In genomic region chr4:53637269-53637909, GRCm38 (mm10) we compare ENCODE assay signal across 11 mouse cellular contexts. TPM values are rescaled to one million over a fixed set of nuclear protein-coding genes. Genes with fewer than 3 reads are reported as not detected.
A peak's percentile ranks its signal among the peaks of the same experiment; 100 is the strongest.
DNase-seq lines count a peak whose midpoint lies in the region; ATAC-seq and TF ChIP-seq lines count a peak whose summit lies in the region.
"Had no signal": no experiment of that assay in that cellular context is flagged by ENCODE, and none has a peak within 500 bp of the region (broad histone marks: within the 10 kb centered on the region; RNA-seq: fewer than 3 reads in every experiment).

No protein-coding gene starts in this region.

- no peak overlapping the region for H3K4me2 ChIP-seq in heart, postnatal 0 days (ENCODE audit: low read depth, low read length)
- H3K4me2 ChIP-seq in neural tube, embryonic 13.5 days, result no peak overlapping the region
- no peak overlapping the region for H3K4me2 ChIP-seq in neural tube, embryonic 15.5 days
- no peak overlapping the region; the same call in 1 of the 2 replicates for H3K4me2 ChIP-seq in hindbrain, embryonic 16.5 days (ENCODE audit: low read length)
- no peak overlapping the region for H3K4me2 ChIP-seq in stomach, embryonic 15.5 days
- H3K4me2 ChIP-seq: liver, embryonic 15.5 days had no signal

- no peak for DNase-seq in heart, postnatal 0 days (ENCODE audit: low spot score)
- no peak for DNase-seq in heart, postnatal 36 days
- no peak for DNase-seq in cerebellum, adult 8-10 months
- DNase-seq: thymus, postnatal 36 days had no signal

- H3K4me3 ChIP-seq in heart, postnatal 0 days (ENCODE audit: low read depth, low read length), result no peak overlapping the region
- H3K4me3 ChIP-seq in neural tube, embryonic 13.5 days, result no peak overlapping the region
- H3K4me3 ChIP-seq in neural tube, embryonic 15.5 days (replicated peaks), result no peak overlapping the region
- H3K4me3 ChIP-seq in hindbrain, embryonic 16.5 days (ENCODE audit: low read length), result no peak overlapping the region
- H3K4me3 ChIP-seq in stomach, embryonic 15.5 days (replicated peaks), result no peak overlapping the region
- H3K4me3 ChIP-seq: liver, embryonic 15.5 days had no signal

- H3K27ac ChIP-seq in heart, postnatal 0 days (ENCODE audit: low read depth), result 0 out of 2 replicates have a peak overlapping the region, but pooled peaks have one; percentile 32
- H3K27ac ChIP-seq in neural tube, embryonic 13.5 days (replicated peaks), result peak overlapping the region; percentile 6; the same call in 1 of the 2 replicates
- H3K27ac ChIP-seq in neural tube, embryonic 15.5 days (replicated peaks), result no peak overlapping the region
- no peak overlapping the region for H3K27ac ChIP-seq in hindbrain, embryonic 16.5 days (ENCODE audit: low read depth, low read length)
- no peak overlapping the region for H3K27ac ChIP-seq in stomach, embryonic 15.5 days
- H3K27ac ChIP-seq: liver, embryonic 15.5 days had no signal

- ATAC-seq in heart, postnatal 0 days (ENCODE audit: insufficient read depth, low read depth), result no peak
- 0 out of 2 replicates have a peak, but pooled peaks have one; percentile 49 for ATAC-seq in neural tube, embryonic 13.5 days (ENCODE audit: low read depth)
- no peak for ATAC-seq in neural tube, embryonic 15.5 days (ENCODE audit: low FRiP score)
- peak; percentile 66 for ATAC-seq in hindbrain, embryonic 16.5 days
- ATAC-seq in stomach, embryonic 15.5 days (ENCODE audit: insufficient read depth, low FRiP score, low read depth), result peak; percentile 31; the same call in 1 of the 2 replicates
- ATAC-seq: activated CD4-positive, CD25-positive, alpha-beta regulatory T cell, adult 4 months; intestine, embryonic 16.5 days had no signal

- intact Hi-C loops in heart, postnatal 36 days (cut with DNase I), result no loop called here

- TF ChIP-seq EP300 in heart, postnatal 0 days (IDR thresholded peaks at IDR 0.05; ENCODE audit: low read depth), result no peak

- H3K9me3 ChIP-seq in heart, postnatal 0 days (replicated peaks; ENCODE audit: control insufficient read depth, low read length), result no peaks in the 10 kb centered on the region; the same call in 1 of the 2 replicates
- no peaks in the 10 kb centered on the region for H3K9me3 ChIP-seq in neural tube, embryonic 13.5 days
- no peaks in the 10 kb centered on the region for H3K9me3 ChIP-seq in neural tube, embryonic 15.5 days (replicated peaks)
- no peaks in the 10 kb centered on the region for H3K9me3 ChIP-seq in hindbrain, embryonic 16.5 days (ENCODE audit: control insufficient read depth, low read length)
- H3K9me3 ChIP-seq in stomach, embryonic 15.5 days, result no peaks in the 10 kb centered on the region
- H3K9me3 ChIP-seq: liver, embryonic 15.5 days had no signal

- no peaks in the 10 kb centered on the region; the same call in 1 of the 2 replicates for H3K36me3 ChIP-seq in heart, postnatal 0 days (replicated peaks; ENCODE audit: control insufficient read depth, insufficient read depth, low read length)
- H3K36me3 ChIP-seq in neural tube, embryonic 13.5 days, result peaks cover 12% of the 10 kb centered on the region; the same call in 1 of the 2 replicates
- peaks cover 4% of the 10 kb centered on the region; the same call in 1 of the 2 replicates for H3K36me3 ChIP-seq in neural tube, embryonic 15.5 days
- 0 out of 2 replicates have a peak, but pooled peaks cover 3% of the 10 kb centered on the region for H3K36me3 ChIP-seq in hindbrain, embryonic 16.5 days (ENCODE audit: control insufficient read depth, insufficient read depth, low read length)
- no peaks in the 10 kb centered on the region for H3K36me3 ChIP-seq in stomach, embryonic 15.5 days
- H3K36me3 ChIP-seq: liver, embryonic 15.5 days had no signal

- WGBS in heart, postnatal 0 days, result 38% methylated on average over 7 of the region's 7 CpGs
- 39% methylated on average over 7 of the region's 7 CpGs for WGBS in neural tube, embryonic 13.5 days
- WGBS in neural tube, embryonic 15.5 days, result 35% methylated on average over 7 of the region's 7 CpGs
- 44% methylated on average over 7 of the region's 7 CpGs for WGBS in hindbrain, embryonic 16.5 days
- 47% methylated on average over 7 of the region's 7 CpGs for WGBS in stomach, embryonic 15.5 days

- no peaks in the 10 kb centered on the region for H3K27me3 ChIP-seq in heart, postnatal 0 days (ENCODE audit: control insufficient read depth, insufficient read depth, low read length)
- H3K27me3 ChIP-seq in neural tube, embryonic 13.5 days, result no peaks in the 10 kb centered on the region
- H3K27me3 ChIP-seq in neural tube, embryonic 15.5 days (replicated peaks), result no peaks in the 10 kb centered on the region
- H3K27me3 ChIP-seq in hindbrain, embryonic 16.5 days (replicated peaks; ENCODE audit: control insufficient read depth, insufficient read depth, low read length), result no peaks in the 10 kb centered on the region
- H3K27me3 ChIP-seq in stomach, embryonic 15.5 days (replicated peaks), result no peaks in the 10 kb centered on the region
- H3K27me3 ChIP-seq: liver, embryonic 15.5 days had no signal

- H3K4me1 ChIP-seq in heart, postnatal 0 days (ENCODE audit: control insufficient read depth, insufficient read depth), result peaks cover 29% of the 10 kb centered on the region
- H3K4me1 ChIP-seq in neural tube, embryonic 13.5 days (replicated peaks), result peaks cover 54% of the 10 kb centered on the region
- H3K4me1 ChIP-seq in neural tube, embryonic 15.5 days, result peaks cover 47% of the 10 kb centered on the region
- H3K4me1 ChIP-seq in hindbrain, embryonic 16.5 days (ENCODE audit: control insufficient read depth, insufficient read depth, low read depth, low read length), result peaks cover 31% of the 10 kb centered on the region
- no peaks in the 10 kb centered on the region for H3K4me1 ChIP-seq in stomach, embryonic 15.5 days
- H3K4me1 ChIP-seq: liver, embryonic 15.5 days had no signal

- no peak for TF ChIP-seq CTCF in heart, postnatal 0 days (IDR thresholded peaks at IDR 0.05; ENCODE audit: low read depth)

- no peak overlapping the region for H3K9ac ChIP-seq in heart, postnatal 0 days (replicated peaks; ENCODE audit: low read depth, low read length)
- H3K9ac ChIP-seq in neural tube, embryonic 13.5 days, result no peak overlapping the region
- H3K9ac ChIP-seq in neural tube, embryonic 15.5 days (replicated peaks), result no peak overlapping the region
- no peak overlapping the region for H3K9ac ChIP-seq in hindbrain, embryonic 16.5 days (ENCODE audit: low read depth, low read length)
- no peak overlapping the region for H3K9ac ChIP-seq in stomach, embryonic 15.5 days
- H3K9ac ChIP-seq: liver, embryonic 15.5 days had no signal

RNA-seq across cellular contexts. Expression of gene Fsd1l, which starts 6.1 kb away (rescaled TPM):
- total RNA-seq in heart, postnatal 0 days (2014; rRNA removed; ENCODE audit: low replicate concordance), result 6.3 and 8.1 TPM in 2 replicates
- 7.0 and 7.8 TPM in 2 replicates for polyA plus RNA-seq in heart, postnatal 0 days (2015; fragmentation: Nextera tagmentation; extraction: Ambion mirVana)
- total RNA-seq in heart, postnatal 36 days (2021), result 10 to 100 TPM; 43.6 to 47.7 TPM
- polyA plus RNA-seq in neural tube, embryonic 13.5 days (2015; fragmentation: Nextera tagmentation; extraction: Ambion mirVana), result 30.4 and 33.8 TPM in 2 replicates
- polyA plus RNA-seq in neural tube, embryonic 15.5 days (2015; fragmentation: Nextera tagmentation; extraction: Ambion mirVana), result 23.9 and 34.0 TPM in 2 replicates
- polyA plus RNA-seq in hindbrain, embryonic 16.5 days (2015; fragmentation: Nextera tagmentation; extraction: Ambion mirVana), result 26.6 and 32.9 TPM in 2 replicates
- polyA plus RNA-seq in stomach, embryonic 15.5 days (2015; fragmentation: Nextera tagmentation; extraction: Ambion mirVana), result 11.0 and 11.7 TPM in 2 replicates

Comparison
In these comparisons a context has a peak if more than half of its experiments do, and no peak if none do; other contexts are left out.
1. ATAC-seq: peak in neural tube, embryonic 13.5 days (single experiment), hindbrain, embryonic 16.5 days (single experiment) and stomach, embryonic 15.5 days (single experiment); none in heart, postnatal 0 days (single experiment) and neural tube, embryonic 15.5 days (single experiment).
2. H3K27ac ChIP-seq: peak in heart, postnatal 0 days (single experiment) and neural tube, embryonic 13.5 days (single experiment); none in neural tube, embryonic 15.5 days (single experiment), hindbrain, embryonic 16.5 days (single experiment) and stomach, embryonic 15.5 days (single experiment).